Mouse (Mus musculus) E14TG2a.4 (cell line): ENCODE data around the gene Vsig8.

Source experiments
- H3K27me3 ChIP-seq: 2 replicates; pipeline ENCODE4 v1.6.1; 2014; ENCODE audit warnings: low read length, control low read depth; ENCODE audit not compliant: insufficient read depth
- H3K36me3 ChIP-seq: 2 replicates; pipeline ENCODE4 v1.6.1; 2014; ENCODE audit warnings: low read length, control low read depth; ENCODE audit not compliant: insufficient read depth
- H3K4me1 ChIP-seq: replicated peaks from 2 replicates; pipeline ENCODE4 v1.6.1; 2014; ENCODE audit warnings: low read depth, low read length, control low read depth
- H3K4me3 ChIP-seq: replicated peaks from 2 replicates; pipeline ENCODE4 v1.5.1; 2014; ENCODE audit warnings: mild to moderate bottlenecking, low read length
- H3K9me3 ChIP-seq: 2 replicates; pipeline ENCODE4 v1.6.1; 2014; ENCODE audit warnings: low read length, control low read depth
- CTCF ChIP-seq: conservative IDR thresholded peaks from 2 replicates; pipeline ENCODE4 v1.5.1; 2014; ENCODE audit warnings: low read length
- NANOG ChIP-seq: IDR thresholded peaks from 2 replicates; pipeline ENCODE4 v1.6.1; 2014; ENCODE audit warnings: borderline replicate concordance, low read length, mixed read lengths
- POU5F1 ChIP-seq: IDR thresholded peaks from 2 replicates; pipeline ENCODE4 v1.6.1; 2014; ENCODE audit warnings: low read length, borderline replicate concordance

Gene Vsig8

GRCm38 (mm10) chr1:172539827-172540226, 15.9 kb upstream of the Vsig8 start:
- peaks cover 78% of the 10 kb centered on the region for H3K27me3 ChIP-seq
- no peak overlapping the region for H3K4me3 ChIP-seq
- TF ChIP-seq NANOG, result no peak
- H3K4me1 ChIP-seq, result peaks cover 14% of the 10 kb centered on the region; the same call in 1 of the 2 replicates
- no peaks in the 10 kb centered on the region for H3K9me3 ChIP-seq
- no peaks in the 10 kb centered on the region for H3K36me3 ChIP-seq

- H3K36me3 ChIP-seq, result no peaks in the 10 kb centered on the region
Observed at GRCm38 (mm10) chr1:172540283-172540820, 15.4 kb upstream of the Vsig8 start.

GRCm38 (mm10) chr1:172546062-172546461, 9.7 kb upstream of the Vsig8 start:
- H3K4me3 ChIP-seq, result no peak overlapping the region
- no peak for TF ChIP-seq NANOG
- no peak for TF ChIP-seq CTCF
- TF ChIP-seq POU5F1, result no peak
- no peaks in the 10 kb centered on the region for H3K36me3 ChIP-seq
- H3K27me3 ChIP-seq, result peaks cover 73% of the 10 kb centered on the region
- no peaks in the 10 kb centered on the region for H3K9me3 ChIP-seq
- peaks cover 41% of the 10 kb centered on the region for H3K4me1 ChIP-seq

More at GRCm38 (mm10) chr1:172540283-172540820, 15.4 kb upstream of the Vsig8 start:
- Histone ChIP-seq H3K4me3 (no peak overlapping the region), H3K27me3 (peaks cover 78% of the 10 kb centered on the region), H3K4me1 (peaks cover 14% of the 10 kb centered on the region; the same call in 1 of the 2 replicates), H3K9me3 (no peaks in the 10 kb centered on the region)
- TF ChIP-seq POU5F1 (no peak), CTCF (no peak), NANOG (no peak)

- no peak overlapping the region for H3K4me3 ChIP-seq
- no peaks in the 10 kb centered on the region for H3K36me3 ChIP-seq
- H3K9me3 ChIP-seq, result no peaks in the 10 kb centered on the region
- peaks cover 74% of the 10 kb centered on the region for H3K27me3 ChIP-seq
- TF ChIP-seq CTCF (no peak), POU5F1 (no peak), NANOG (no peak)
- H3K4me1 ChIP-seq, result peaks cover 39% of the 10 kb centered on the region
Observed at GRCm38 (mm10) chr1:172548501-172548900, 7.2 kb upstream of the Vsig8 start.

- Histone ChIP-seq H3K4me1 (peaks cover 34% of the 10 kb centered on the region), H3K9me3 (no peaks in the 10 kb centered on the region), H3K27me3 (peaks cover 72% of the 10 kb centered on the region), H3K36me3 (no peaks in the 10 kb centered on the region), H3K4me3 (peak overlapping the region; percentile 78; the same call in 1 of the 2 replicates)
- no peak for TF ChIP-seq POU5F1
- TF ChIP-seq CTCF, result no peak
- TF ChIP-seq NANOG, result no peak
Observed at GRCm38 (mm10) chr1:172549314-172549713, 6.4 kb upstream of the Vsig8 start.

GRCm38 (mm10) chr1:172549717-172550116, 6.0 kb upstream of the Vsig8 start:
- Histone ChIP-seq H3K36me3 (no peaks in the 10 kb centered on the region), H3K4me3 (peak overlapping the region; percentile 78), H3K27me3 (peaks cover 74% of the 10 kb centered on the region), H3K4me1 (peaks cover 34% of the 10 kb centered on the region), H3K9me3 (peaks cover 3% of the 10 kb centered on the region; the same call in 1 of the 2 replicates)
- TF ChIP-seq NANOG, result no peak
- no peak for TF ChIP-seq CTCF
- TF ChIP-seq POU5F1, result no peak

- Histone ChIP-seq H3K36me3 (no peaks in the 10 kb centered on the region), H3K4me3 (peak overlapping the region; percentile 78), H3K9me3 (peaks cover 7% of the 10 kb centered on the region; the same call in 1 of the 2 replicates), H3K4me1 (peaks cover 28% of the 10 kb centered on the region), H3K27me3 (peaks cover 74% of the 10 kb centered on the region)
- TF ChIP-seq CTCF, result no peak
- no peak for TF ChIP-seq NANOG
- TF ChIP-seq POU5F1, result no peak
Observed at GRCm38 (mm10) chr1:172550551-172550951, 5.2 kb upstream of the Vsig8 start.

GRCm38 (mm10) chr1:172551009-172551408, 4.7 kb upstream of the Vsig8 start:
- Histone ChIP-seq H3K9me3 (peaks cover 7% of the 10 kb centered on the region; the same call in 1 of the 2 replicates), H3K4me3 (no peak overlapping the region), H3K4me1 (peaks cover 33% of the 10 kb centered on the region), H3K27me3 (peaks cover 74% of the 10 kb centered on the region), H3K36me3 (no peaks in the 10 kb centered on the region)
- TF ChIP-seq CTCF (no peak), NANOG (no peak), POU5F1 (no peak)

- H3K36me3 ChIP-seq, result no peaks in the 10 kb centered on the region
- H3K4me3 ChIP-seq, result no peak overlapping the region
- H3K9me3 ChIP-seq, result peaks cover 7% of the 10 kb centered on the region; the same call in 1 of the 2 replicates
- H3K27me3 ChIP-seq, result peaks cover 77% of the 10 kb centered on the region
- TF ChIP-seq CTCF (no peak), POU5F1 (no peak), NANOG (no peak)
- peaks cover 41% of the 10 kb centered on the region for H3K4me1 ChIP-seq
Observed at GRCm38 (mm10) chr1:172552623-172553022, 3.1 kb upstream of the Vsig8 start.
